Mouse (Mus musculus) embryo, embryonic 11 days (tissue): ENCODE results near the gene Spata2.

Source experiments
- DNase-seq: peaks from one replicate; pipeline ENCODE4 v3.0.0-alpha.2; 2015

Spata2 gene

GRCm38 (mm10) chr2:167479501-167479900 lies 13.2 kb downstream of the Spata2 start:
- no peak for DNase-seq

- DNase-seq = peak; percentile 16
Observed at GRCm38 (mm10) chr2:167478128-167478527, 14.6 kb downstream of the Spata2 start.

GRCm38 (mm10) chr2:167476762-167477161 lies 15.9 kb downstream of the Spata2 start:
- no peak for DNase-seq

- DNase-seq = peak; percentile 38
Observed at GRCm38 (mm10) chr2:167476200-167476688, 16.4 kb downstream of the Spata2 start.

GRCm38 (mm10) chr2:167475596-167475995 lies 17.1 kb downstream of the Spata2 start:
- no peak for DNase-seq

GRCm38 (mm10) chr2:167474218-167474617 lies 18.5 kb downstream of the Spata2 start:
- DNase-seq = no peak

GRCm38 (mm10) chr2:167471585-167471984 lies 21.1 kb downstream of the Spata2 start:
- DNase-seq = no peak

GRCm38 (mm10) chr2:167470611-167471010 lies 22.1 kb downstream of the Spata2 start:
- DNase-seq = no peak

- no peak for DNase-seq
Observed at GRCm38 (mm10) chr2:167468444-167468843, 24.2 kb downstream of the Spata2 start.

GRCm38 (mm10) chr2:167467214-167467613 lies 25.5 kb downstream of the Spata2 start:
- DNase-seq = no peak

- DNase-seq = no peak
Observed at GRCm38 (mm10) chr2:167465951-167466350, 26.7 kb downstream of the Spata2 start.

GRCm38 (mm10) chr2:167463802-167464201 lies 28.9 kb downstream of the Spata2 start:
- no peak for DNase-seq

- DNase-seq = peak; percentile 79
Observed at GRCm38 (mm10) chr2:167462954-167463353, 29.7 kb downstream of the Spata2 start.

- no peak for DNase-seq
Observed at GRCm38 (mm10) chr2:167459071-167459865, 33.4 kb downstream of the Spata2 start.

- DNase-seq = no peak
Observed at GRCm38 (mm10) chr2:167458548-167458947, 34.1 kb downstream of the Spata2 start.

- DNase-seq = no peak
Observed at GRCm38 (mm10) chr2:167457213-167457612, 35.5 kb downstream of the Spata2 start.

GRCm38 (mm10) chr2:167456361-167457020 lies 36.2 kb downstream of the Spata2 start:
- no peak for DNase-seq

GRCm38 (mm10) chr2:167453814-167454213 lies 38.9 kb downstream of the Spata2 start:
- DNase-seq = no peak

- no peak for DNase-seq
Observed at GRCm38 (mm10) chr2:167450647-167451046, 42.0 kb downstream of the Spata2 start.

GRCm38 (mm10) chr2:167449331-167450275 lies 43.1 kb downstream of the Spata2 start:
- DNase-seq = no peak

GRCm38 (mm10) chr2:167447629-167448028 lies 45.1 kb downstream of the Spata2 start:
- no peak for DNase-seq

GRCm38 (mm10) chr2:167447207-167447606 lies 45.5 kb downstream of the Spata2 start:
- no peak for DNase-seq
